Mouse (Mus musculus): Measurements from ENCODE around the gene Rps11. TPM values are rescaled to one million over a fixed set of nuclear protein-coding genes. Genes with fewer than 3 reads are reported as not detected.
"Not testable (repeated sequence)": the region's sequence is repeated elsewhere in the genome, so short reads cannot be mapped to it uniquely, and the experiment has no call there.

Rps11 gene
- polyA plus RNA-seq, 1 experiment from 2014 or later, result 1,374 TPM

- no peak overlapping the region for H3K4me3 ChIP-seq (replicated peaks; ENCODE audit: low read length)
- WGBS, result 92% methylated on average over 15 of the region's 15 CpGs
Measured at GRCm38 (mm10) chr7:45156206-45156605, 32.0 kb upstream of the Rps11 start.

GRCm38 (mm10) chr7:45155590-45155989, 31.4 kb upstream of the Rps11 start:
- peaks cover 23% of the 10 kb centered on the region for H3K4me1 ChIP-seq (ENCODE audit: control insufficient read depth, insufficient read depth, low read length)
- H3K27me3 ChIP-seq (ENCODE audit: control insufficient read depth, insufficient read depth, low read length), result no peaks in the 10 kb centered on the region
- WGBS, result 80% methylated on average over 9 of the region's 9 CpGs
- H3K27ac ChIP-seq (ENCODE audit: low read length), result peak overlapping the region; percentile 55
- H3K9ac ChIP-seq (ENCODE audit: low read length), result no peak overlapping the region
- no peak overlapping the region for H3K4me3 ChIP-seq (replicated peaks; ENCODE audit: low read length)
- no peak overlapping the region for H3K4me2 ChIP-seq (ENCODE audit: low read depth, low read length)
- no peak for ATAC-seq (ENCODE audit: insufficient read depth, low FRiP score)
- H3K36me3 ChIP-seq (ENCODE audit: control insufficient read depth, insufficient read depth, low read length), result no peaks in the 10 kb centered on the region
- no peaks in the 10 kb centered on the region for H3K9me3 ChIP-seq (replicated peaks; ENCODE audit: control insufficient read depth, low read length)

More at GRCm38 (mm10) chr7:45156206-45156605, 32.0 kb upstream of the Rps11 start:
- ATAC-seq (ENCODE audit: insufficient read depth, low FRiP score), result no peak
- H3K9ac ChIP-seq (ENCODE audit: low read length), result peak overlapping the region; percentile 5; the same call in 1 of the 2 replicates
- H3K9me3 ChIP-seq (replicated peaks; ENCODE audit: control insufficient read depth, low read length), result no peaks in the 10 kb centered on the region
- no peaks in the 10 kb centered on the region for H3K27me3 ChIP-seq (ENCODE audit: control insufficient read depth, insufficient read depth, low read length)
- no peaks in the 10 kb centered on the region for H3K36me3 ChIP-seq (ENCODE audit: control insufficient read depth, insufficient read depth, low read length)
- H3K4me2 ChIP-seq (ENCODE audit: low read depth, low read length), result no peak overlapping the region
- no peak overlapping the region for H3K27ac ChIP-seq (ENCODE audit: low read length)
- H3K4me1 ChIP-seq (ENCODE audit: control insufficient read depth, insufficient read depth, low read length), result peaks cover 18% of the 10 kb centered on the region

GRCm38 (mm10) chr7:45154993-45155514, 30.8 kb upstream of the Rps11 start:
- H3K27me3 ChIP-seq (ENCODE audit: control insufficient read depth, insufficient read depth, low read length), result no peaks in the 10 kb centered on the region
- peak; percentile 1; the same call in 1 of the 2 replicates for ATAC-seq (ENCODE audit: insufficient read depth, low FRiP score)
- H3K4me3 ChIP-seq (replicated peaks; ENCODE audit: low read length), result peak overlapping the region; percentile 80
- peak overlapping the region; percentile 92; the same call in 1 of the 2 replicates for H3K9ac ChIP-seq (ENCODE audit: low read length)
- peaks cover 28% of the 10 kb centered on the region for H3K4me1 ChIP-seq (ENCODE audit: control insufficient read depth, insufficient read depth, low read length)
- H3K9me3 ChIP-seq (replicated peaks; ENCODE audit: control insufficient read depth, low read length), result no peaks in the 10 kb centered on the region
- H3K36me3 ChIP-seq (ENCODE audit: control insufficient read depth, insufficient read depth, low read length), result no peaks in the 10 kb centered on the region
- peak overlapping the region; percentile 60 for H3K4me2 ChIP-seq (ENCODE audit: low read depth, low read length)
- H3K27ac ChIP-seq (ENCODE audit: low read length), result peak overlapping the region; percentile 55
- WGBS, result 73% methylated on average over 12 of the region's 12 CpGs

- 2% methylated on average over 66 of the region's 69 CpGs for WGBS
- H3K9ac ChIP-seq (ENCODE audit: low read length), result peak within 1 kb of the TSS; percentile 92
- ATAC-seq (ENCODE audit: insufficient read depth, low FRiP score), result peak; percentile 95
Measured at GRCm38 (mm10) chr7:45154096-45154992, 30.1 kb upstream of the Rps11 start, which contains the start of the genes Pih1d1 and Aldh16a1. TSS of gene Pih1d1 (plus strand) at chr7:45154303. TSS of gene Aldh16a1 (minus strand) at chr7:45154584.

GRCm38 (mm10) chr7:45153586-45153985, 29.3 kb upstream of the Rps11 start:
- H3K4me2 ChIP-seq (ENCODE audit: low read depth, low read length), result peak overlapping the region; percentile 88
- no peaks in the 10 kb centered on the region for H3K36me3 ChIP-seq (ENCODE audit: control insufficient read depth, insufficient read depth, low read length)
- peaks cover 34% of the 10 kb centered on the region for H3K4me1 ChIP-seq (ENCODE audit: control insufficient read depth, insufficient read depth, low read length)
- H3K4me3 ChIP-seq (replicated peaks; ENCODE audit: low read length), result peak overlapping the region; percentile 80
- no peak for ATAC-seq (ENCODE audit: insufficient read depth, low FRiP score)
- 2% methylated on average over 5 of the region's 5 CpGs for WGBS
- peak overlapping the region; percentile 92 for H3K9ac ChIP-seq (ENCODE audit: low read length)
- H3K27ac ChIP-seq (ENCODE audit: low read length), result peak overlapping the region; percentile 97
- no peaks in the 10 kb centered on the region for H3K9me3 ChIP-seq (replicated peaks; ENCODE audit: control insufficient read depth, low read length)
- H3K27me3 ChIP-seq (ENCODE audit: control insufficient read depth, insufficient read depth, low read length), result no peaks in the 10 kb centered on the region

More at GRCm38 (mm10) chr7:45154096-45154992, 30.1 kb upstream of the Rps11 start, which contains the start of the genes Pih1d1 and Aldh16a1:
- peak within 1 kb of the TSS; percentile 97 for H3K27ac ChIP-seq (ENCODE audit: low read length)
- H3K4me2 ChIP-seq (ENCODE audit: low read depth, low read length), result peak within 1 kb of the TSS; percentile 88
- no peaks in the 10 kb centered on the region for H3K9me3 ChIP-seq (replicated peaks; ENCODE audit: control insufficient read depth, low read length)
- peaks cover 33% of the 10 kb centered on the region for H3K4me1 ChIP-seq (ENCODE audit: control insufficient read depth, insufficient read depth, low read length)
- peak within 1 kb of the TSS; percentile 80 for H3K4me3 ChIP-seq (replicated peaks; ENCODE audit: low read length)
- H3K36me3 ChIP-seq (ENCODE audit: control insufficient read depth, insufficient read depth, low read length), result no peaks in the 10 kb centered on the region
- no peaks in the 10 kb centered on the region for H3K27me3 ChIP-seq (ENCODE audit: control insufficient read depth, insufficient read depth, low read length)

- ATAC-seq (ENCODE audit: insufficient read depth, low FRiP score); H3K27ac ChIP-seq (ENCODE audit: low read length); H3K27me3 ChIP-seq (ENCODE audit: control insufficient read depth, insufficient read depth, low read length); H3K36me3 ChIP-seq (ENCODE audit: control insufficient read depth, insufficient read depth, low read length); H3K4me3 ChIP-seq (replicated peaks; ENCODE audit: low read length); H3K9me3 ChIP-seq (replicated peaks; ENCODE audit: control insufficient read depth, low read length): not testable (repeated sequence)
- peak overlapping the region; percentile 88 for H3K4me2 ChIP-seq (ENCODE audit: low read depth, low read length)
- peaks cover 34% of the 10 kb centered on the region for H3K4me1 ChIP-seq (ENCODE audit: control insufficient read depth, insufficient read depth, low read length)
- H3K9ac ChIP-seq (ENCODE audit: low read length), result 0 out of 2 replicates have a peak overlapping the region, but pooled peaks have one; percentile 92
- WGBS, result 83% methylated on average over 2 of the region's 2 CpGs
Measured at GRCm38 (mm10) chr7:45153052-45153451, 28.8 kb upstream of the Rps11 start.

- Histone ChIP-seq H3K9ac (ENCODE audit: low read length) (no peak overlapping the region), H3K27me3 (ENCODE audit: control insufficient read depth, insufficient read depth, low read length) (no peaks in the 10 kb centered on the region), H3K27ac (ENCODE audit: low read length) (peak overlapping the region; percentile 85), H3K4me1 (ENCODE audit: control insufficient read depth, insufficient read depth, low read length) (peaks cover 34% of the 10 kb centered on the region), H3K4me2 (ENCODE audit: low read depth, low read length) (no peak overlapping the region), H3K4me3 (replicated peaks; ENCODE audit: low read length) (no peak overlapping the region), H3K36me3 (ENCODE audit: control insufficient read depth, insufficient read depth, low read length) (no peaks in the 10 kb centered on the region), H3K9me3 (replicated peaks; ENCODE audit: control insufficient read depth, low read length) (no peaks in the 10 kb centered on the region)
- 22% methylated on average over 11 of the region's 11 CpGs for WGBS
- no peak for ATAC-seq (ENCODE audit: insufficient read depth, low FRiP score)
Measured at GRCm38 (mm10) chr7:45151303-45151702, 27.1 kb upstream of the Rps11 start.

GRCm38 (mm10) chr7:45150321-45150720, 26.1 kb upstream of the Rps11 start:
- Histone ChIP-seq H3K27me3 (ENCODE audit: control insufficient read depth, insufficient read depth, low read length) (no peaks in the 10 kb centered on the region), H3K9me3 (replicated peaks; ENCODE audit: control insufficient read depth, low read length) (no peaks in the 10 kb centered on the region), H3K4me3 (replicated peaks; ENCODE audit: low read length) (no peak overlapping the region), H3K9ac (ENCODE audit: low read length) (0 out of 2 replicates have a peak overlapping the region, but pooled peaks have one; percentile 3), H3K36me3 (ENCODE audit: control insufficient read depth, insufficient read depth, low read length) (no peaks in the 10 kb centered on the region; the same call in 1 of the 2 replicates), H3K4me2 (ENCODE audit: low read depth, low read length) (0 out of 2 replicates have a peak overlapping the region, but pooled peaks have one; percentile 11), H3K27ac (ENCODE audit: low read length) (peak overlapping the region; percentile 85), H3K4me1 (ENCODE audit: control insufficient read depth, insufficient read depth, low read length) (peaks cover 34% of the 10 kb centered on the region)
- no peak for ATAC-seq (ENCODE audit: insufficient read depth, low FRiP score)
- WGBS, result 48% methylated on average over 4 of the region's 4 CpGs

GRCm38 (mm10) chr7:45149545-45149944, 25.3 kb upstream of the Rps11 start:
- H3K36me3 ChIP-seq (ENCODE audit: control insufficient read depth, insufficient read depth, low read length), result no peaks in the 10 kb centered on the region; the same call in 1 of the 2 replicates
- H3K4me2 ChIP-seq (ENCODE audit: low read depth, low read length), result no peak overlapping the region
- ATAC-seq (ENCODE audit: insufficient read depth, low FRiP score), result no peak
- no peaks in the 10 kb centered on the region for H3K27me3 ChIP-seq (ENCODE audit: control insufficient read depth, insufficient read depth, low read length)
- no peak overlapping the region for H3K4me3 ChIP-seq (replicated peaks; ENCODE audit: low read length)
- peak overlapping the region; percentile 85 for H3K27ac ChIP-seq (ENCODE audit: low read length)
- H3K9me3 ChIP-seq (replicated peaks; ENCODE audit: control insufficient read depth, low read length), result no peaks in the 10 kb centered on the region
- H3K4me1 ChIP-seq (ENCODE audit: control insufficient read depth, insufficient read depth, low read length), result peaks cover 28% of the 10 kb centered on the region
- WGBS, result 57% methylated on average over 6 of the region's 6 CpGs
- H3K9ac ChIP-seq (ENCODE audit: low read length), result no peak overlapping the region
